Mouse (Mus musculus) midbrain, embryonic 12.5 days (tissue): ENCODE data around the gene Dlgap1. TPM values are rescaled to one million over a fixed set of nuclear protein-coding genes. Genes with fewer than 3 reads are reported as not detected.
A peak's percentile ranks its signal among the peaks of the same experiment; 100 is the strongest.
"Not testable (repeated sequence)": the region's sequence is repeated elsewhere in the genome, so short reads cannot be mapped to it uniquely, and the experiment has no call there.

Experiments used
- ATAC-seq: fragments of 200-750 bp; cut with Nextera tagmentation; 2 replicates; pipeline ENCODE4 v1.8.0; 2017; ENCODE audit warnings: low read depth, moderate TSS enrichment, moderate library complexity; ENCODE audit not compliant: low FRiP score
- H3K27ac ChIP-seq: fragments of 300-500 bp; sonication (generic); replicated peaks from 2 replicates; pipeline ENCODE4 v1.5.1; 2016; ENCODE audit warnings: mild to moderate bottlenecking
- H3K27me3 ChIP-seq: fragments of 300-500 bp; sonication (generic); 2 replicates; pipeline ENCODE4 v1.6.1; 2016; ENCODE audit warnings: mild to moderate bottlenecking
- H3K36me3 ChIP-seq: fragments of 300-500 bp; sonication (generic); 2 replicates; pipeline ENCODE4 v1.6.1; 2016
- H3K4me1 ChIP-seq: fragments of 300-500 bp; sonication (generic); 2 replicates; pipeline ENCODE4 v1.6.1; 2016
- H3K4me2 ChIP-seq: fragments of 300-500 bp; sonication (generic); replicated peaks from 2 replicates; pipeline ENCODE4 v1.6.1; 2016; ENCODE audit warnings: mild to moderate bottlenecking, moderate library complexity
- H3K4me3 ChIP-seq: fragments of 300-500 bp; sonication (generic); 2 replicates; pipeline ENCODE4 v1.5.1; 2016; ENCODE audit warnings: mild to moderate bottlenecking
- H3K9ac ChIP-seq: fragments of 300-500 bp; sonication (generic); replicated peaks from 2 replicates; pipeline ENCODE4 v1.6.1; 2016; ENCODE audit warnings: mild to moderate bottlenecking, moderate library complexity
- H3K9me3 ChIP-seq: fragments of 300-500 bp; sonication (generic); 2 replicates; pipeline ENCODE4 v1.6.1; 2016; ENCODE audit warnings: mild to moderate bottlenecking
- WGBS: fragments of 180-500 bp; shearing (Covaris S2); methylation state at CpG from one replicate; pipeline ENCODE4 v1.1.7; 2016; 5-methylcytosine and 5-hydroxymethylcytosine counted together
- polyA plus RNA-seq: library from polyadenylated mRNA; unstranded; fragments of >200 nt; fragmentation: Nextera tagmentation; extraction: Ambion mirVana; gene quantifications from 2 replicates; pipeline ENCODE4 v1.2.1, GENCODE M21; 2016

Dlgap1 gene
- polyA plus RNA-seq, 1 experiment from 2014 or later: 4.8 TPM

DNA sequence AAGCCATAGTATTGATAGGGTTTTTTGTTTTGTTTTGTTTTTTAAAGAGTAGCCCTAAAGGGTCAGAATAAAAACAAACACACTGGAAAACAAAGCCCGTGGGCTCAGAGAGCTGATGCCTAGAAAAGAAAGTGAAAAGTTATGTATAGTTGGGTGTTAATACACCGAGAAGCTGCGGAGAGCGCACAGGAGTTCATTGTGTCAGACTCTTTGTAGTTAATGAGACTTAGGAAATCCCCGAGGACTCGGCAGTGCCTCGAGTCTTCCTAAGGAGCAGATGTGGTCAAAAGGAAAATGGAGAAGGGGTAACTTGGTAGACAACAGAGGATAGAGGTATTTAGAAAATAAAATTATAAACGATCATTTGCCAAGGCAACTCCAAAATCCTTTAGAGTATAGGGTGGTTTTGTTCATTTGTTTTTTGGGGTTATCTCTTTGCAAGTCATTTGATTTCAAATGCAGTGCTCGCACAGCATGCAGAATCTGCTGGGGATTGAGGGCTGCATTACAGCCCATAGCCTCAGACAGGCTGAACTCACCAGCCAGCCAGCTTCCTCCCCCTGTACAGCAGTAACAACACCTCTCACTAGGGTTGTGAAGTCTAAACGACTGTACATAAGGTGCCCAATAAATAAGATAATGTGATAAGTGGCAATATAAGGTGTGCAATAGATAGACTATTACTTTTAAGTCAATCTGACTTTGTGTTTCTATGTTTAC is 866.4 kb downstream of the Dlgap1 start:
- H3K9me3 ChIP-seq: no peaks in the 10 kb centered on the region
- H3K4me3 ChIP-seq: peak overlapping the region; percentile 46
- peak overlapping the region; percentile 83 for H3K4me2 ChIP-seq
- H3K36me3 ChIP-seq: no peaks in the 10 kb centered on the region
- 1% methylated on average over 10 of the region's 10 CpGs for WGBS
- H3K4me1 ChIP-seq: peaks cover 15% of the 10 kb centered on the region
- peak overlapping the region; percentile 55 for H3K9ac ChIP-seq
- peaks cover 20% of the 10 kb centered on the region for H3K27me3 ChIP-seq
- ATAC-seq: peak; percentile 64
- 0 out of 2 replicates have a peak overlapping the region, but pooled peaks have one; percentile 39 for H3K27ac ChIP-seq

DNA sequence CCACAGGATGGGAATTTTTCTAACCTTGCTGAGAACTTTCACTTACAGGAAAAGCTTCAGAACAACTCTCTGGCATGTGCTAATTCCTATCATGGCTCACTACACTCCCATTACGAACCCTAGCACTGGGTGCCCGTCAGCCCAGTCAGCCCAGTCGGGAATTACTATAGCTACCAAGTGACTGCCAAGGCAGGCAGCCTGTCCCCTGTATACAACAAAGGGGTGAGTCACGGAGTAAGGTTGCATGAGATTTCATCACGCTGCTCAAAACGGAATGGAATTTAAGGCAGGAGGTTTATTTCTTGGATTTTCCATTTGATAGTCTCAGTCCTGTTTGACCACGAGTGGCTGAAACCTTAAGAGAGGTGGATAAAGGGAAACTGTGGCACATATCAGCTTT is 867.9 kb downstream of the Dlgap1 start:
- peaks cover 20% of the 10 kb centered on the region for H3K27me3 ChIP-seq
- H3K4me3 ChIP-seq: no peak overlapping the region
- no peak overlapping the region for H3K9ac ChIP-seq
- H3K9me3 ChIP-seq: no peaks in the 10 kb centered on the region
- H3K36me3 ChIP-seq: peaks cover 5% of the 10 kb centered on the region; the same call in 1 of the 2 replicates
- peaks cover 15% of the 10 kb centered on the region for H3K4me1 ChIP-seq
- ATAC-seq: no peak
- 31% methylated on average over 7 of the region's 7 CpGs for WGBS
- no peak overlapping the region for H3K27ac ChIP-seq
- H3K4me2 ChIP-seq: no peak overlapping the region

DNA sequence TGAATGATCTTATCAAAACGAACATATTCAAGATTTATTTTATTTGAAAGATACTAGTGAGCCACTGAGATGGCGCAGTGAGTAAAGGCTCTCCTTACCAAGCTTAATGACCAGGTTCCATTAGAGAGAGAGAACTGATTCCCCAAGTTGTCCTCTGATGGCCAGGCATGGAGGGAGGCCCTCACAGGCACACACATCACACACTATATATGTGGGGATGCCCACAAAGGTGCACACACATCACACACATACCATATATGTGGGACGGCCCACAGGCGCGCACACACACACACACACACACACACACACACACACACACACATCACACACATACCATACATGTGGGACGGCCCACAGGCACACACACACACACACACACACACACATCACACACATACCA is 868.6 kb downstream of the Dlgap1 start:
- Histone ChIP-seq H3K4me1 (peaks cover 15% of the 10 kb centered on the region), H3K27me3 (peaks cover 15% of the 10 kb centered on the region)
- 88% methylated on average over 5 of the region's 6 CpGs for WGBS
- H3K9ac ChIP-seq, H3K4me2 ChIP-seq, H3K4me3 ChIP-seq, H3K9me3 ChIP-seq, ATAC-seq, H3K36me3 ChIP-seq, H3K27ac ChIP-seq: not testable (repeated sequence)

DNA sequence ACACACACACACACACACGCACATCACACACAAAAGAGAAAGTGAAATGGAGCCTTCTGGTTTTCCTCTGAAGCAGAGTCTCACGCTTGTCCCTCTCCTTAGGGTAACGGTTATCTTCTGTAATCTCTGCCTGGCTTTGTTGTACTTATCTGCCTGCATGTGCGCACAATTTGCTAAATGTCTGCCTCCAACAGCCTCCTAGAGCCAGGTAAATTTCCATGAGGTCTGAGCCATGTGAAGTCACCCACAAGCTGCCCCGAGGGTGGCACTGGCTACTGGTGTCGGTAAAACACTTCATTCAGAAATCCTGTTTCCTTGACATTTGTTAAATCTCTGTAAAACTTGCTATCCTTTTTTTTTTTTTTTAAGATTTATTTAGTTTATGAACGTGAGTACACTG is 869.2 kb downstream of the Dlgap1 start:
- no peak overlapping the region for H3K4me2 ChIP-seq
- H3K27ac ChIP-seq: no peak overlapping the region
- peaks cover 13% of the 10 kb centered on the region for H3K36me3 ChIP-seq
- peaks cover 15% of the 10 kb centered on the region for H3K4me1 ChIP-seq
- ATAC-seq: no peak
- H3K9ac ChIP-seq: no peak overlapping the region
- H3K4me3 ChIP-seq: no peak overlapping the region
- no peaks in the 10 kb centered on the region for H3K9me3 ChIP-seq
- whole genome bisulfite sequencing: 91% methylated on average over 7 of the region's 7 CpGs
- peaks cover 12% of the 10 kb centered on the region for H3K27me3 ChIP-seq

DNA sequence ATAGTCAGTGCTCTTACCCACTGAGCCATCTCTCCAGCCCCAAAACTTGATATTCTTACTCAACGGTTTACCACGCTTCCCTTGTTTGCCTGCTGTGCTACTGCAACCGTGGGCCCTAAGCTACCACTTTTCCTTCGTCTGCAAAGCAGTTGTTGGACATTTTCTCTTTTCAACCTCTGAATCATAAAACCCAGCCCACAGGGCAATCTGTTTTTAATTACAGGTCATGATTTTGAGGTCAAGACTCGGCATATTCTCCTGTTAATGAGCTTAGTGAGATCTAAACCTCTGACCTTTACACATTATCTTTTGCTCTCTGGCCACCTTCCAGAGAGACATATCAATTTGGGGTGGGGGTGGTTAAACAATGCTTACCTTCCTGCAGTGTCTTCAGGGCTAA is 869.7 kb downstream of the Dlgap1 start:
- no peak for ATAC-seq
- Histone ChIP-seq H3K4me3 (no peak overlapping the region), H3K36me3 (peaks cover 18% of the 10 kb centered on the region), H3K4me1 (peaks cover 15% of the 10 kb centered on the region), H3K27ac (no peak overlapping the region), H3K9ac (no peak overlapping the region), H3K27me3 (peaks cover 7% of the 10 kb centered on the region), H3K4me2 (no peak overlapping the region), H3K9me3 (no peaks in the 10 kb centered on the region)
- WGBS: 60% methylated on average over 5 of the region's 5 CpGs

GRCm38 (mm10) chr17:70843252-70843651 is 874.4 kb downstream of the Dlgap1 start:
- Histone ChIP-seq H3K9me3 (no peaks in the 10 kb centered on the region), H3K9ac (no peak overlapping the region), H3K27me3 (no peaks in the 10 kb centered on the region), H3K4me2 (no peak overlapping the region), H3K4me1 (peaks cover 8% of the 10 kb centered on the region; the same call in 1 of the 2 replicates), H3K4me3 (no peak overlapping the region), H3K36me3 (peaks cover 40% of the 10 kb centered on the region), H3K27ac (no peak overlapping the region)
- ATAC-seq: no peak
- 87% methylated on average over 4 of the region's 4 CpGs for WGBS

DNA sequence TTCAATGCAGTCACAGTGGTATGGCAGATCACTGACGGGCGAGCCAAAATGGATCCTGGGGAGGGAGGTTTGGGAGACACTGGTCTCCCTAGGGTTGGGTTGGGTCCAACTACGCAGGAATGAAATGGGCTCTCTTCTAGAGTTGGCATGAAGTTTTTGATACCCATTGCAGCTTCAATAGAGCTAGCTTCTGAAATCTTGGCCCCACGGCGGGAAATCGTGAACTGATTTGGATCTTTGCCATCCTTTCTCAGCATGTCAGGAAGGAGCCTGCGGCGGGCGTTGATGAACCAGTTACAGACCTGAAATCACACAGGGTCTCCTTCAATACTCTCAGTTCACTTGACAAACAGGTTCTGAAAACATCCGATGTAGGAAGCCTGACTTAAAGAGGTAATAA is 876.1 kb downstream of the Dlgap1 start:
- H3K4me3 ChIP-seq: no peak overlapping the region
- H3K9me3 ChIP-seq: no peaks in the 10 kb centered on the region
- H3K9ac ChIP-seq: no peak overlapping the region
- no peak overlapping the region for H3K4me2 ChIP-seq
- H3K4me1 ChIP-seq: peaks cover 21% of the 10 kb centered on the region
- H3K27ac ChIP-seq: no peak overlapping the region
- peaks cover 40% of the 10 kb centered on the region for H3K36me3 ChIP-seq
- no peaks in the 10 kb centered on the region for H3K27me3 ChIP-seq
- no peak for ATAC-seq
- 91% methylated on average over 10 of the region's 10 CpGs for WGBS

GRCm38 (mm10) chr17:70845543-70845942 is 876.7 kb downstream of the Dlgap1 start:
- Histone ChIP-seq H3K9ac (no peak overlapping the region), H3K27me3 (peaks cover 4% of the 10 kb centered on the region; the same call in 1 of the 2 replicates), H3K9me3 (no peaks in the 10 kb centered on the region), H3K4me1 (peaks cover 25% of the 10 kb centered on the region), H3K4me3 (no peak overlapping the region), H3K36me3 (peaks cover 40% of the 10 kb centered on the region), H3K4me2 (no peak overlapping the region), H3K27ac (no peak overlapping the region)
- no peak for ATAC-seq
- WGBS: 90% methylated on average over 2 of the region's 2 CpGs

DNA sequence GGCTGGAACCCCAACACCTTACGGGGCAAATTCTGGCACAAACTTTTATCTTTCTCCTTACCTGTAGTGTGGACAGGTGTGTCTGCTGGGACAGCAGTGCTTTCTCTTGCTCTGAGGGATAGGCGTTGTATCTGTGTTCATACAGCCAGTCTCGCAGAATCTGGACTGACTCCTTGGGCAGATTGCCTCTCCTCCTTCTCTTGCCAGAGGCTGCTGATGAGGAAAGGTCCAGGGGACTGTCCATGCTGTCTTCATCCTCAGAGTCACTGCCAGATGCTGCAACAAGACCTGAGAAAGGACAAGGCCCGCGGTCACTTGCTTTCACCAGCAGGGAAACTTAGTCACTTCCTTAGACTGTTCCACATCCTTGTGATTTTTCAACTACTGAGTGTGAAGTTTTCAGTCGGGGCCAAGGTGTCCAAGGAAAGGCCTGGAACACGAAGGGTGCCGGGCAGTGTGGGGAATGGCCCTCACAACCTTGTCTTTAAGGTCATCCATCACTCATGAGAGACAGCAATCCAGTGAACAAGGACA is 877.3 kb downstream of the Dlgap1 start:
- H3K9ac ChIP-seq: no peak overlapping the region
- no peaks in the 10 kb centered on the region for H3K9me3 ChIP-seq
- peaks cover 26% of the 10 kb centered on the region for H3K4me1 ChIP-seq
- no peak for ATAC-seq
- no peak overlapping the region for H3K4me2 ChIP-seq
- no peak overlapping the region for H3K27ac ChIP-seq
- H3K4me3 ChIP-seq: no peak overlapping the region
- H3K27me3 ChIP-seq: peaks cover 6% of the 10 kb centered on the region; the same call in 1 of the 2 replicates
- 85% methylated on average over 8 of the region's 8 CpGs for WGBS
- peaks cover 40% of the 10 kb centered on the region for H3K36me3 ChIP-seq

GRCm38 (mm10) chr17:70847086-70847485 is 878.2 kb downstream of the Dlgap1 start:
- Histone ChIP-seq H3K36me3 (peaks cover 32% of the 10 kb centered on the region), H3K27ac (no peak overlapping the region), H3K9ac (peak overlapping the region; percentile 35), H3K4me1 (peaks cover 32% of the 10 kb centered on the region), H3K4me2 (no peak overlapping the region; the same call in 1 of the 2 replicates), H3K27me3 (peaks cover 11% of the 10 kb centered on the region; the same call in 1 of the 2 replicates), H3K4me3 (no peak overlapping the region), H3K9me3 (no peaks in the 10 kb centered on the region)
- WGBS: 2% methylated on average over 4 of the region's 4 CpGs
- ATAC-seq: no peak

- H3K4me1 ChIP-seq: peaks cover 32% of the 10 kb centered on the region
- under 1% methylated on average over 17 of the region's 17 CpGs for WGBS
- no peaks in the 10 kb centered on the region for H3K9me3 ChIP-seq
- peak overlapping the region; percentile 73 for H3K9ac ChIP-seq
- H3K27ac ChIP-seq: peak overlapping the region; percentile 91
- no peak for ATAC-seq
- peak overlapping the region; percentile 90 for H3K4me2 ChIP-seq
- peaks cover 28% of the 10 kb centered on the region for H3K36me3 ChIP-seq
- peaks cover 11% of the 10 kb centered on the region; the same call in 1 of the 2 replicates for H3K27me3 ChIP-seq
- H3K4me3 ChIP-seq: peak overlapping the region; percentile 70
These were observed 879.1 kb downstream of the Dlgap1 start for GRCm38 (mm10) chr17:70847751-70848510.
